Mouse (Mus musculus) layer of hippocampus, postnatal 10 days (tissue): ENCODE results near the gene Unc13a. TPM values are rescaled to one million over a fixed set of nuclear protein-coding genes. Genes with fewer than 3 reads are reported as not detected.
"Not testable (repeated sequence)": the region's sequence is repeated elsewhere in the genome, so short reads cannot be mapped to it uniquely, and the experiment has no call there.

Source experiments
- DNase-seq, 2 experiments: peaks; one replicate each; pipeline ENCODE4 v3.0.0; 2021; ENCODE audit warnings: low spot score in 2 of 2
- long read RNA-seq: library from polyadenylated mRNA; stranded (forward); transcript quantifications from one replicate; pipeline ENCODE4 v2.0.0, GENCODE M21; 2023
- total RNA-seq, 2 experiments: library from RNA; stranded (reverse); gene quantifications; 2 replicates each; pipeline ENCODE4 v1.2.3; 2021

Gene Unc13a
- 100 to 1,000 TPM; 242 to 246 TPM for total RNA-seq
- long read RNA-seq, partial matches to known transcripts: 14 of 53 reads
- long read RNA-seq, other reads (novel, unspliced or antisense): 39 of 53 reads

DNA sequence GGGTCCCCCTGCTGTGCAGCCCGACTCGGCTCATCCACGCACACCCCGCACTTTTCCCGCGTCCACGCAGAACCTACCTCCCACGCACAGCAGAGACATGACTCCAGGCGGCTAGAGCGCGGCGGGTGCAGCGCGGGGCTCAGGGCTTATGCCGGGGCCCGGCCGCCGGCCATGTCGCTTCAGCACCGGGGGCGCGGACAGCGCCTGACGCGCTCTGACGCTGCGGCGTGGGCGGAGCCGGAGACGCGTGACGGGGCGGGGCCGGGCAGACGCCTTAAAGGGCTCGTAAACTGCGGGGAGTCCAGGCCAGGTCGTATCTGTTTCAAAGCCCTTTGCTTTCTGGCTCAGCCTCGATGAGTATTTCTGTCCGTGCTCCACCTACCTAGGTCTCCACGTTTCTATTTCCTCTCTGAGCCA is at the start of gene Unc13a:
Unc13a (minus strand) TSS at position 209 of the 417 bp plus-strand sequence.
- DNase-seq: peak; percentile 91 to 94

DNA sequence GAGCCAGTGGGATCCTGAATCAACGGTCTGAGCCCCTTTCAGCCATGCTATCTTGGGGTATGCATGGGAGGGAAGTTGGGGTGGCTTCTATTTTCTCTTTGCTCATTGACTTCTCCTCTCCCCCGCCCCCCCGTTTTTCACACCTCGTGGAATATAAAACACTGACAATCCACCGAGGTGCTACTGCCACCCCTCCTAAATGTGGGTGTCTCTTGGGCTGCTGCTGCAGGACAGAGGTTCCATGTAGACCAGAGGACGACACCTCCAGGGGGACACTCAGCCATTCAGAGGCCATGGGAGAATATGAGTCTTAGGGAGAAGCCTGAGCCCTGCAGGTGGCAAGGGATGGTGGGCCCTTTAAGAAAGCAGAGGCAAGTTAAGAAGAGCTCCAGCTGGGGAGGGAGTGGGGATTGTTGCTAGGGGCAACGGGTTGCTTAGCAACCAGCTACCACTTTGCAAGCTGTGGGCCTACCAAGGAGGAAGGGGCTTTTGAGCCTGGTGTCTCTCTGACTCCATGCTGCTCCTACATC is 48.4 kb upstream of the Unc13a start:
- DNase-seq: peak; percentile 75 to 76

DNA sequence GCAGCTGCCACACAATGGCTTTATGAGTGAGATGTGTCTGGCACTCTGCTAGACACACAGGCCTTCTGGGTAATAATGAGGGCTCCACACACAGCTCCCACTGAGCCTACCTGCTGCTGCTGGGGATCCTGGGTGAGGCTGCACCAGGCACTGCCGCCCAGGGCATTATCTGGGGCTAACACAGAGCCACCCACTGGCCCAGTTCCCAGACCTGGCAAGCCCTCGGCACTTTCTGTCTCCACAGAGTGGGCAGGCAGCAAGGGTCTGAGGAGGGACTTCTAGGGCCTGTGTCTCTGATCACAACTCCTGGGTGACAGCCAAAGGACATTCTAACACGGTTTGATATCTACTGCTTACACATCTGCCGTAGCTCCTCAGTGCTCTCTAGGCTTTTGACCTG is 47.7 kb upstream of the Unc13a start:
- peak; percentile 67 to 78 for DNase-seq

DNA sequence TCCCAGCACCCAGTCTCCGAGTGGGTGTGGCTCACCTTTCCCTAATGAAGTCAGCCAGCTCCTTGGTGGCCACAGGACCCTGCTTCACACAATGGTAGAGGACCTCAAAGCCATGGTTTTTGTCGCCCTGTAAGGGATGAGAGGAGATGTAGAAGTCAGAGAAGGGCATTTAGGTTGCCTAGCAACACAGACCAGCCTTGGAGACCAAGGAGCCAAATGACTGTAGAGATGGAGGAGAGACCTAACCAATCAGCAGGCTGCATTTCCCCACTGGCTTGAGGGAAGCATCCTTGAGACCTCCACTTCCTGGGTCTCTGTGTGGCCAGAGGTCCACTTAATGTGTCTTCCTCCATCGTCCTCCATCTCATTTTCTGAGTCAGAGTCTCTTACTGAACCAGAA is 46.7 kb upstream of the Unc13a start:
- DNase-seq: no peak

DNA sequence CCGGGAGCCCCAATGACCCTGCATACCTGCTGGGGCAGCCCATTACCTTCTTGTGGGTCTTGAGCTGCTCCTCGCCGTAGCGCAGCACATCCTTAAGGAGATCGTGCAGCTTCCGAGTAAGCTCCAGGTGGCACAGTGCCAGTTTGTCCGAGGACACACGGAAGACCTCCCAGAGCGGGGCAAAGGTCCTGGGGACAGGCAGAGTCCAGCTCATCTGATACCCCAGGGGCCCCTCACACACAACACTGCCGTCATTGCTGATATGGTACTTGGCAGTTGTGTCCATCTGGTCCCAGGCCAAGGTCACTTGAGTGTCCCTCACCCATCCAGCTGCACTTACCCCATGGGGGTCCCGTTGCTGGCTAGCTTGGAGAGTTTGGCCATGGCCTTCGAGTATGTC is 45.5 kb upstream of the Unc13a start:
- no peak for DNase-seq

DNA sequence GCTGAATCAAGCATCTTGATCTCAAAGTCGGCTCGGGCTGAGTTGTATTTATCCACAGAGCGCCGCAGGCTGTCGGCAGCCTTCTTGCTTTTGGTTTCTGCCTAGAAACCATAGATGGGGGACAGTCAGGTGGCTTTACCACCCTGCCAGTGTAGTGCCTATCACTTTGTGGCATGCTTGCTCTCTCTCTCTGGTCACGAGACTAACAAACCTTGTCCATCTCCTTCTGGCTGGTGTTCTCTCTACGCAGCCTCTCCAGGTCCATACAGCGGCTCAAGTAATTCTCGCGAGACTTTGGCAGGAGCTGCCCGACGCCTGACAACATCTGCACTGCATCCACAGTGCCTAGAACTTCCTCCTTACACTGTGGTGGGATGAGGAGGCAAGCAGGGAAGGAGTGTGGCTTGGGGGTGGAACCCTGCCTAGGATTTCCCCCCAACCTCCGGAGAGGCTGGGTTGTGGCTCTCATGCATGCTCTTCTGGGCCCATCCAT is 45.0 kb upstream of the Unc13a start:
- DNase-seq: no peak

DNA sequence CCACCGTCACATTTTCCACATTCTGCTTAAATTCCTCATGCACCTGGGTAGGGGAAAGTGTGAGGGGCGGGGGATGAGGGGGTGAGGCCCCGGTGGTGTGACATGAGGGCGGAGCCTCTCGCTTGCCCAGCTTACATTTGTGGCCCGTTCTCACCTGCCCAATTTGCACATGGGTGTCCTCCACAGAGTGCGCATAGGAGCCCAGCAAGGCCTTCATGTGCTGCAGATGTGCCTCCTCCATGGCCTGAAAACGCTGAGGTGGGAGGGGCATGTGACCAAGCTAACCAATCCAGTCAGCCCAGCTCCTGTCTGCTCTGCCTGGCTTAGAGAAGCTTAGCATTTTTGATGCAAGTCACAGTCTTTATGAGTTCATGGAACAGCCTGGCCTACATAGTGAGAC is 44.0 kb upstream of the Unc13a start:
- no peak for DNase-seq

DNA sequence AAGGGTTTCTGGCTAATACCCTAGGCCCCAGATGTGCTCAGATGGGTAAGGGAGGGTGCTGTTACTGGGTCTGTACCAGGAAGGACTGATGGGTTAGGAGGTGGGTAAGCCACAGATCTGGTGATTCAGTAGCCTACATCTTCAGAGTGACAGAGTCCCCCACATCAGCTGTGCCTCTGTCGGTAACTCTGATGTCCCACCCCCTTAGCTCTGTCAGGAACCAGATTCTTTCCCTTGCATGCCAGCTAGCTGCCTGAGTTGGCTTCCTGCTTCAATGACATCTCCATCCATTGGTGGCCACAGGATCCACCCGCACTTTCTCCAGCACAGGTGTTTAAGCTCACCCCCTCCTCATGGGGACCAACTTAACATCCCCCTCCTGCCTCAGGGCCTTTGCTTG is 40.0 kb upstream of the Unc13a start:
- DNase-seq: no peak

DNA sequence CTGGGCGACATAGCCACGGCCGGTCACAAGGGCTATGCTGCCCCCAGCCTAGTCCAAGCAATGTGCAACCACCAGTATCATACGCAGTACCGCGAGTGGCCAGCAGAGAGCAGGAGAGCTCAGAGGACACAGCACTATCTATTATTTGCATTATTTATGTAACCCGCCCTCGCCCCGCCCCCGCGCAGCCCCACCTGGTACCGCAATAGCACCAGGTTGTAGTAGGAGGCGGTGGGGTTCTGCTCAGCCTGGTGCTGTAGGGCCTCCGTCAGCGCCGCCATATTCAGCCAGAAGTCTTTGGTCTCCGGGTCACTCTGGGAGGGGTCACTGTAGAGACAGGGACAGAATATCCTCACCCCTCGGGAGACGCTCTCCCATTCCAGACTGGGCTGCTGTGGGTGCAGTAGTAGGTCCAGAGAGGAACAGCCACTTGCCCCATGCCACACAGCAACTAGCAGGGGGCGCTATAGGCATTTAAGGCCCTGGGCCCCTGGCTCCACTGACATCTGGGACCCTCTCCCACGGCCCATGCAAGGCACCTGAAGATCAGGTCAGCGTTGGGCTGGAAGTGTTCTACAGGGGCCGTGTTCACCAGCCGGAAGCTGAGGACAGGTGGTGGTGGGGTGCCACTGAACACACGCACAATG is 38.4 kb upstream of the Unc13a start:
- DNase-seq: peak; percentile 90 to 92

DNA sequence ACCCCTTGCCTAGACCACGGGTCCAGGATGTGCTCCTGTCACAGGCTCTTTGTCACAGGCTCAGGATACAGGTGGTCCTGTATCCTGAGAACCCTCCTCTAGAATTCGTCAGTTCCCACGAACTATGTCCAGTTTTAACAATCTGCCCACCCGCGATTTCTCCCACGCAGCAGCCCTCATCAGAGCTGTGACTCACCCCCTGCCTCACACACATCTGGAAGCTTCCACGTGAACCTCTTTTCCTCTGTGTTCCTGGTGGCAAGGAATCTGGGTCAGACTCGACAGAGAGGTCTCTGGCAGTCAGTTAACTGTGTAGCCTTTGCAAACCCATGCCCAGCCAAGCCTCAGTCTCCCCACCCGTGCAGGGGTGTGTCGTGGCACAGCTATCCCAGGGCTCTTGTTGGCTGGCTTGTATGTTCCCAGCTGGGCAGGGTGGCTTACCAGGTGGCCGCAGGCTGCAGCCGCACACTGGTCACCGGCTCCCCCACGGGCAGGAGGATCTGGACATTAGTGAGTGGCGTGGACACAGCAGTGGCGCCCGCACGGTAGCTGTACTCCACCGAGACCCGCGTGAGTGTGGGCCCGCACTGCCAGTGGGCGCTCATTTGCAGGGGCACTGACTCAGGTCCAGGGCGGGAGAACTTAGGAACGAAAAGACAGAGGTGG is 37.7 kb upstream of the Unc13a start:
- no peak for DNase-seq

DNA sequence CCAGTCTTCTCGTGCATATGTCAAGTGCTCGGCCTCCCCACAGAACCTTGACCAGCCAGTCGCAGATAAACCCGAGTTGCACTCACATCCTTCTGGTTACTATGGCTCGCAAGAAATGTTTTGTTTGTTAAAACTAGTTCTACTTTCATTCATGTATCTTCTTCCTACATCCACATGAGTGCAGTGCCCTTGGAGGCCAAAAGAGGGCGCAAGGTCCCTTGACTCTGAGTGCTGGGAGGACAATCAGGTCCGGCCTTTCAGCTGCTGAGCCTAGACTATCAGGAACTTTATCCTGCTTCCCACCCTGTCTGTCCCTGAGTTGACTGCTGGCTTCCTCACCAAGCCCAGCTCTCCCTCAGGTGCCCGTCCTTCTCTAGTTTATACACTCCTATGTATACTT is 36.3 kb upstream of the Unc13a start:
- DNase-seq: peak; percentile 67 to 73

DNA sequence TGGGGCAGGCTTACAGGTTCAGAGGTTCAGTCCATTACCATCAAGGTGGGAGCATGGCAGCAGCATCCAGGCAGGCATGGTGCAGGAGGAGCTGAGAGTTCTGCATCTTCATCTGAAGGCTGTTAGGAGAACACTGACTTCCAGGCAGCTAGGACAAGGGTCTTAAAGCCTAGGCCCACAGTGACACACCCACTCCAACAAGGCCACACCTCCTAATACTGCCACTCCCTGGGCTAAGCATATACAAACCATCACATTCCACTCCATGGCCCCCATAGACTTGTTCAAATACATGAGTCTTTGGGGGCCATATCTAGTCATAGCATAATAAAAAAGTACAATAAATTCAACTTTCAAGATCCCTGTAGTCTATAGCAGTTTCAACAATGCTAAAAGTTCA is 31.8 kb upstream of the Unc13a start:
- not testable (repeated sequence) for DNase-seq

DNA sequence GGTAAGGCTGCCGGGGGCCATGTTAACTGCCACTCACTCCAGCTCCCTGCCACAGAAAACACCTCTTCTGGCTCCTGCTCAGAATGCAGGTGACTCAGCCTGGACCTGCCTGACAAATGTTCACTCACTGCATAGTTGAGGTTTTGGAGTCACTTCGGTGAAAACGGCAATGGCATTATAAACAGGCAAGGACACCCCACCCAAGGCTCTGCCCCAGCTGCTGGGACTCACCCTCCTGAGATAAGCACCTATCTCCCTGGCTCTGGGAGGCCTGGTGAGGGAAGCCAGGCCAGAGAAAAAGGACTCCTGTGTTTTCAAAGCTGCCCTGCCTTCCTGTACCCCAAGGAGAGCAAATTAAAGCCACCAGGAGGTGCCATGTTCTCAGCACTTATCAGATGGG is 31.4 kb upstream of the Unc13a start:
- DNase-seq: no peak

DNA sequence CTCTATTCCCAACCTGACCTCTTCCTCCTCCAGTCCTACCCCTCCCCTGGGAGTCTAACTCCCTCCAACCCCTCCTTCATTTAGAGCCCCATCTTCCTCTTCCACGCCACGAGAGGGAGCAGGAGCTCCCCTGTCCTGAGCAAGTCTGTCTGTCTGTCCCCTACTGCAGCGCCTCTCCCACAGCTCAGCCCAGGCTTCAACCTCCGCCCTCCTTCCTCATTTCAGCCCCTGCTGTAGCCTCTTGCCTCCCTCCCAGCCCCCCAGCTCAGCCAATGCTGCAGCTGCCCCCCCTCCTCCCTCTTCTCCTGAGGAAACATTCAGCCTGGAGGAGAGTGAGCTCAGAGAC is 30.5 kb upstream of the Unc13a start:
- no peak for DNase-seq

DNA sequence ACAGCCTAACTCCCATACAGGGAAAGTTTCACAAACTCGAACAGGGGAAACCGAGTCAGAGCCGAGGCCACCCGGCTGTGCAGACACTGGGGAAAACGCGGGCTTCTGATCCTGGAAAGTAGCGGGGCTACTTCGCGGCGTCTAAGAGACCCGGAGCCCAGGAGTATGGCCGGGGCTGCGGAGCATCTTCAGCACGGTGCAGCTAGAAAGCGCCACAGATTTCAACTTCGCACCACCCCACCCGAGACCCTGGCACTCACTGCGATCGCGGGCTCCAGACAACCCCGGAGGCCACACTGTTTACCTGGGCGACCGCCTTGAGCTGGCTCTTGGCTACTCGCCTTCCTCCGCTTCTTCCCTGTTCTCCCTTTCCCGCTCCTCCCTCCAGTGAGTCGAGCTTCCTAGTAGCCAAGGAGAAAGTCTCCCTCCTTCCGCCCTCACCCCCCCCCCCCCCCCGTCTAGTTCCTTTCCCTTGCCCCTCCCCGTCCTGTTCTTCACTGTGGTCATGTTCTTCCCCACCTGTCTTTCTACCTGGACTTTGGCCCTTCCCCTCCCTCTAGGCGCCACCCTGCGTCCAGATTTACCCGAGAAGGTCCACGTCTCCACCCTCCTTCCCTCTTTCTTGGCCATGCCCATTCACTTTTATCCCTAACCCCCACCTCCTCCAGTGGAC is 30.0 kb upstream of the Unc13a start, which contains the start of gene B3gnt3:
B3gnt3 (minus strand) TSS at position 376 of the 673 bp plus-strand sequence.
- DNase-seq: no peak

DNA sequence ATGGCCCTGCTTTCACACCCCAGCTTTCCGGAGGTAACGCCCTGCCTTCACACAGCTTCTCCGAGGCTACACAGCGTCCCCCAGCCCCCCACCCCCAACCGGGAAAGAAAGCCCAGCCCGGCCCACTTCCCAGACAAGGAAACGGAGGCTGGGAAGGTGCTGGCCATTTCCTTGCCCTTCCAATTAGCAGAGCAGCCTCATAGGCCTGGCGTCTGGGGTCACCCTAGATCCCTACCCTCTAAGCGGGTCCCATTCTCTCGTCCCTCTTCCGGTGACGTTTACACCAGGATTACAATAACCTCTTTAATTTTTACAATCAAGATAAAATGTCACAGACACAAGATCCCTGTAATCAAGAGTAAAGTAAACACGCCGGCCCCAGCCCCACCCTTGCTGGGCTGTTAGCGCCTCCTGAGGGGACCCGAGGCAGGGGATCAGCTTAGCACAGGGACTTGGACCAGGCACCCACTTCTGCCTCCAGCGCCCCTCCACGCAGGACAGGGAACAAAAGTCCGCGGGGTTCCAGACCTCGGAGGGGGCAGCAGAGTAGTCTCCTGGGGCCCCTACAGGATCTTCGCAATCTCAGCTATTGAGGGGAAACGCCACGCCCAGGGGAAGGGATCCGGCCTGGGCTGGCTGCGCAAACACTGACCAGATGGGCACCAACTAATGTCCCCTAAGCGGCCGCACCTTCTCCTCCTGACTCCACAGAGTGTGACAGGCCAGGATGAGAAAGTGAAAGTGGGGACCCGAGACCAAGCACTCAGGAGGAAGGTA is 29.1 kb upstream of the Unc13a start:
- no peak for DNase-seq

DNA sequence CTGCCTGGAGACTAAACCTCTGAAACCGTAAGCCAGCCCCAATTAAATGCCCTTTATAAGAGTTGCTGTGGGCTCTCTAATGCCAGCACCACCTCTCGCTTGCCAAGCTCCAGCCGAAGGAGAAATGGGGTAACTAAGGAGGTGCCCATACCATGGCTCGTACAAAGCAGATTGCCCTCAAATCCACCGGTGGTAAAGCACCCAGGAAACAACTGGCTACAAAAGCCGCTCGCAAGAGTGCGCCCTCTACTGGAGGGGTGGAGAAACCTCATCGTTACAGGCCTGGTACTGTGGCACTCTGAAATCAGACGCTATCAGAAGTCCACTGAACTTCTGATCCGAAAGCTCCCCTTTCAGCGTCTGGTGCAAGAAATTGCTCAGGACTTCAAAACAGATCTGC is 23.9 kb upstream of the Unc13a start:
- DNase-seq: not testable (repeated sequence)

DNA sequence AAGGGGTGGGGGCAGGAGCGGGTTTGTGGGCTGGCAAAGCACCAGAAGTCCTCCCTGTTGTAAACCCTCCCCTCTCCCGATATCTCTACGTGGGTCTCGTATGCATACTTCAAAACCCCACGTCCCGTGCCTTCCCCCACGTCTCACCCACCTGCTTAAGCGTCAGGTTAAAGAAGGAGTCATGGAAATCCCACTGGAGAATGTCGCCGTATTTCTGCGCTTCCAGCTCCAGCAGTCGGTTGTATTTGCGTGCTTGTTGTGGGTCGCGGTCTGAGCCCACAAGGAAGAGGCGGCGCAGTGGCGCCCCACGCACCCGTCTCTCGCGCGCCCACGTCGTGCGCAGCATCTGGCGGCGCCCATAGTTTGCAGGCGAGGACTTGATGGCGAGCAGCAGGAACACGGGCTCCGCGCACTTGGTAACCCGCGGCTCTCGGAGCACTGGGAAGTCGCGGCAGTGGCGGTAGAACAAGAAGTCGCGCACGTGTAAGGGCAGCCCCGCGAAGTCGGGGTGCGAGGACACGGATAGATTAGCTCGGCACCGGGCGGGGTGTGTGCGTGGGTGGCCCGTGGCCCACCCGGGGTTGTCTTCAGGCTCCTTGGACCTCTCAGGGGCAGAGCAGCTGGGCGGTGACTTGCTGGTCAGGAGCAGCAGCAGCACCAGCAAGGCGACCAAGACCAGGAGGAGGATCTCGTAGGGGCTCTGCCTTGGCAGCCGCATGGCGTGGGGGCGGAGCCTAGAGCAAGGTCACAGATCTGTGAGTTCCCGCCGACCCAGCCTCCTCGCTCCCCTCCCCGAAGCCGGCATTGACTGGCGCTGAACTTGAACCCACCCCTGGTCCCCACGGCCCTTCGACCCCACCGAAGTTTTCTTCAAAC is 21.8 kb upstream of the Unc13a start:
- no peak for DNase-seq

DNA sequence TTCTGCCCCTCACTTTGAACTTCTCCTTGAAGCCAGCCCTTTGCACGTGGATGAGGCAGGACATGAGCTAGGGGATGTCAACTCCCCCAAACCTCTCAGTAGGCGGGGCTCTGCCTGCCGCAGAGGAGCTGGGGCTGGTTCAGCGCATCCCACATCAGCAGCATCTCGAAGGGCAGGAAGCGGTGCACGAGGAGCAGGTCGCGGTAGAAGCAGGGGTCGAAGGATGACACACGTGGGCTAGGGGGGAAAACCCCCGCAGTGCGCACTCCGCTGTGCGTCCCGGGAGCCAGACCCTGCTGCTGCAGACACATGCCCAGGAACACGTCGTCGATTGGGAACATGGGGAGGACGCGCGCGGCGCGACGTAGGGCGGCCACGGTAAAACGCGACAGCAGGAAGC is 21.0 kb upstream of the Unc13a start:
- peak in 1 of 2 experiments; percentile 18 for DNase-seq

DNA sequence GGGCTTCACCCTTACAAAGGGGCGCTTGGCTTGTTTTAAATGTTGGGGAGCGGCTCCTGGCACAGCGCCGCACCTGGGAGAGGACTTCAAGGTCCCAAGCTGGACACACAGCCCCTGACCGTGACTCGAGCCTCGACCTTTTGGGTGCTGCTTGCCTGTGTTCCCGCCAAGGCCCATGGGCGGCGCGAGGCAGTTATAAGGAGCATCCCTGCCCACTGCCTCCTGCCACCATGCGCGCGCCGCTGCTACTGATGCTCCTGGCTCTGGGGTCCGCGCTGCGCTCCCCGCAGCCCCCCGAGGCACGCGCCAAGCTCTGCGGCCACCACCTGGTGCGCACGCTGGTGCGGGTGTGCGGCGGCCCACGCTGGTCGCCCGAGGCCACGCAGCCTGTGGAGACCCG is 17.5 kb upstream of the Unc13a start, which contains the start of gene Insl3:
Insl3 (plus strand) TSS at position 187 of the 400 bp plus-strand sequence.
- no peak for DNase-seq
